Mouse (Mus musculus) layer of hippocampus, adult 2 months (tissue): ENCODE data around the gene C1qtnf2. TPM values are rescaled to one million over a fixed set of nuclear protein-coding genes. Genes with fewer than 3 reads are reported as not detected.

Experiments
- DNase-seq, 2 experiments: peaks; one replicate each; pipeline ENCODE4 v3.0.0; 2022; ENCODE audit warnings: low spot score in 2 of 2
- H3K27ac ChIP-seq: fragments of 200-600 bp; 2 replicates; pipeline ENCODE4 v1.8.1; 2022
- H3K4me3 ChIP-seq: fragments of 200-600 bp; 2 replicates; pipeline ENCODE4 v1.8.1; 2022; ENCODE audit warnings: mild to moderate bottlenecking
- CTCF ChIP-seq: fragments of 200-600 bp; conservative IDR thresholded peaks from 2 replicates; pipeline ENCODE4 v1.8.1; 2022; ENCODE audit warnings: antibody characterized with exemption, mild to moderate bottlenecking, moderate library complexity
- long read RNA-seq, 2 experiments: library from polyadenylated mRNA; stranded (forward); transcript quantifications; one replicate each; pipeline ENCODE4 v2.0.0; 2021; ENCODE audit warnings: borderline mapping rate in 2 of 2
- total RNA-seq, 2 experiments: library from RNA; stranded (reverse); gene quantifications; 2 replicates each; pipeline ENCODE4 v1.2.3; 2021

Gene C1qtnf2
- total RNA-seq: 1 to 10 TPM; 1.3 to 1.4 TPM
- long read RNA-seq, experiment 1, partial matches to known transcripts: 0 of 2 reads
- long read RNA-seq, experiment 1, other reads (novel, unspliced or antisense): 0 of 2 reads
- long read RNA-seq, experiment 2, partial matches to known transcripts: 0 of 2 reads
- long read RNA-seq, experiment 2, other reads (novel, unspliced or antisense): 0 of 2 reads

DNA sequence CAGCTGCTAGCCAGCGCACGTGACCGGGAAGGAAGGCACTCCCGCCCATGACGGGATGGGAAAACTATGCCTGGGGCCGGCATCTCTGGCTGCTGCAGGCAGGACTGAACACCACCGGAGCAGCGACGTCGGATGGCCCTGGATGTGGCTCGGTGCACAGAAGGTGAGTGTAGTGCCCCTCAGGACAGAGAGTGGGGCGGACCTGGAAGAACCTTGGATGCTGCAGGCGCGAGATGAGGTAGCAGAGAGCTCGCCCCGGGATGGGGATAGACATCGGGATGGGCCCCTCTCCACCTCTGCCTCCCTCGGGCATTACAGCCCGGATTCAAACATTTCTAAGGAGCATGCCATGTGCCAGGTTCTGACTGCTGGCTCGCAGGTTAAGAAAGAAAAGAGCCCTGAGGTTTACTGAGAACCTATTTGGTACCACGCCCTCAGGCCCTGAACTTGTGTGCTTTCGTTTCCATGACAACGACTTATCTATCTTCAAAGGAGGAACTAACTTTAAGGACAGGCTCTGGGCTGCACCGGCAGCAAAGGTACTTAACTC, at the start of gene C1qtnf2:
C1qtnf2 (plus strand) TSS at position 52 of the 550 bp plus-strand sequence.
- Histone ChIP-seq H3K4me3 (peak within 1 kb of the TSS; percentile 49), H3K27ac (no peak within 1 kb of the TSS)
- no peak for TF ChIP-seq CTCF
- DNase-seq: no peak

DNA sequence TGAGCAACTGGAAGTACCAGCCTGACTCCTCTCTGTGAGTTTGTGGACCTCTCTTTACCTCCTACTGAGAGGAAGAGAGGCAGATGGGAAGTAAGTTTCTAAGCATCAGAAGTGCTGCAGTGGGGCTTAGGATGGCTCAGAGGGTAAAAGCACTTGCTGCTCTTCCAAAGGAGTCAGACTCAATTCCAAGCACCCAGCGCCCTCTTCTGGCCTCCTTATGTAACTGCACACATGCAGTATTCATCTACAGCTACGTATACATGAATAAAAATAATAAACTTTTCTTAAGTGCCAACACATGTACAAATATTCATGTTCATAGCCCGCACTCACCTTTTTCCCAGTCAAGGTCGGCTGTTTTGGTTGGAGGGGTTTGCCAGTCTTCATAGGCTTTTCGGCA, 49.7 kb upstream of the C1qtnf2 start:
- Histone ChIP-seq H3K27ac (no peak overlapping the region), H3K4me3 (no peak overlapping the region)
- peak; percentile 69 for TF ChIP-seq CTCF
- no peak for DNase-seq

DNA sequence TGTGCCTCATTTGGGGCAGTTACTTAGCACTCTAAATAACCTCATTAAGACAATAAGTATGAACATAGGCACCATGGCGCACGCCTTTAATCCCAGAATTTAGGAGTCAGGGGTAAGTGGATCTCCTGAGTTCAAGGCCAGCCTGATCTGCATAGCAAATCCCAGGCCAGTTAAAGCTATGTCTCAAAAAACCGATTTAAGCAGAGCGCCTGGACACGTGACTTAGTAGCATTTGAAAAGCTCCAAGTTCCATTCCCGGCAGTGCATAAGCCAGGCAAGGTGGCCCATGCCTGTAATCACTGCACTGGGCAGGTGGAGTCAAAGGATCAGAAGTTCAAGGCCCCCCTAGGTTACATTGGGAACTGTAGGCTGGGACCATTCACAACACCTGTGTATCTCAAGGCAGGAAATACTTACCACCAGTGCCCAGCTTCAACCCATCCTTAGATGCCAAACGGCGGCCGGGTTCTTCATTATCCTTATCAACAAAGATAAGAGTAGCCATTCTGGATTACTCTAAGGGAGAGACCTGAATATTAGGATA, 48.8 kb upstream of the C1qtnf2 start:
- no peak for TF ChIP-seq CTCF
- H3K4me3 ChIP-seq: peak overlapping the region; percentile 77
- H3K27ac ChIP-seq: no peak overlapping the region
- DNase-seq: no peak

DNA sequence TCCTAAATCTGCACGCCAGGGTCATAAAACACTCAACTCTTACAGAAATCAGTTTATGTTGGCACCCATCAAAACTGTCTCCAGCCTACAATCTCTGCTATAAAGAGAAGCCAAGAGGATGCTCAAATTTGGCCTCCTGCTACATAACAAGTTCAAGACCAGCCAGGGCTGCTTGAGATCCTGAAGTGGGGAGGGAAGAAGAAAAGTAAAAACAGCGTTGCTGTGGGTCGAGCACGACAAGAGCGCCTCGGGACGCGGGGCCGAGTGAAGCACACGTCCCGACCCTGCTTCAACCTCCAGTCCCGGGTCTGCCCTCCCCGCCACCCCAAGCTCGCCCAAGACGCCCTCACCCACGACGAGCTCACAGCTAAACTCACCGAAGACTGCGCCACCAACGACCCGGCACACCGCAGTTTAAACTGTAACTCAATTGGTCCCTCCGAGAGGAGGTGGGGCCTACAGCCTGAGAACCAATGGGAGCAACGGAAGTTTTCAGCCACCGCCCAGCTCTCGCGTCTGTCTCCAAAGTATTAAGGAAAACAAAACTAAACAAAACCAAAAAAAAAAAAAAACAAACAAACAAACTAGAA, 48.2 kb upstream of the C1qtnf2 start, which contains the start of gene Pttg1:
Pttg1 (minus strand) TSS at position 428 of the 590 bp plus-strand sequence.
- H3K4me3 ChIP-seq: peak within 1 kb of the TSS; percentile 77
- DNase-seq: peak; percentile 62 to 77
- H3K27ac ChIP-seq: peak within 1 kb of the TSS; percentile 86

DNA sequence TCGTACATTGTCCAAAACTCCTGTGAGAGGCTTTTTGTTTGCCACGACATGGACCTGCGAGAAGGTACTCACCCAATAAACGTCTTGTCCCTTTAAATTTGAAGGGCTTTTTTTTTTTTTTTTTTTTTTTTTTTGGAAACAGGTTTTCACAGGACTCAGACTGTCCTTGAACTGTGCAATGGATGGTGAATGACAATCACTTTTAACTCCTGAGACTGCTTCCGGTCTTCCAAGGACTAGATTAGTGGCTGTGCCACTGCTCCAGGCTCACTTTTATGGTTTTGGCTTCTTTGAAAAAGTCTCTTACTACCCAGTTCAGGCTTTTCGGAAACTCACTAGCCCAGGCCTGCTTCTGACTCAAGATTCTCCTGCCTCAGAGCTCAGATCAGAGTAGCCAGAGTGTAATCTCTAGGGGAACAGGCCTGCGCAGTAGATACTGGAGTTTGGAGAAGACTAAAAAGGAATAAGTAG, 47.6 kb upstream of the C1qtnf2 start:
- DNase-seq: no peak
- no peak for TF ChIP-seq CTCF
- Histone ChIP-seq H3K4me3 (peak overlapping the region; percentile 77), H3K27ac (peak overlapping the region; percentile 86)

More for the DNA sequence above, 48.2 kb upstream of the C1qtnf2 start, which contains the start of gene Pttg1:
- TF ChIP-seq CTCF: no peak

DNA sequence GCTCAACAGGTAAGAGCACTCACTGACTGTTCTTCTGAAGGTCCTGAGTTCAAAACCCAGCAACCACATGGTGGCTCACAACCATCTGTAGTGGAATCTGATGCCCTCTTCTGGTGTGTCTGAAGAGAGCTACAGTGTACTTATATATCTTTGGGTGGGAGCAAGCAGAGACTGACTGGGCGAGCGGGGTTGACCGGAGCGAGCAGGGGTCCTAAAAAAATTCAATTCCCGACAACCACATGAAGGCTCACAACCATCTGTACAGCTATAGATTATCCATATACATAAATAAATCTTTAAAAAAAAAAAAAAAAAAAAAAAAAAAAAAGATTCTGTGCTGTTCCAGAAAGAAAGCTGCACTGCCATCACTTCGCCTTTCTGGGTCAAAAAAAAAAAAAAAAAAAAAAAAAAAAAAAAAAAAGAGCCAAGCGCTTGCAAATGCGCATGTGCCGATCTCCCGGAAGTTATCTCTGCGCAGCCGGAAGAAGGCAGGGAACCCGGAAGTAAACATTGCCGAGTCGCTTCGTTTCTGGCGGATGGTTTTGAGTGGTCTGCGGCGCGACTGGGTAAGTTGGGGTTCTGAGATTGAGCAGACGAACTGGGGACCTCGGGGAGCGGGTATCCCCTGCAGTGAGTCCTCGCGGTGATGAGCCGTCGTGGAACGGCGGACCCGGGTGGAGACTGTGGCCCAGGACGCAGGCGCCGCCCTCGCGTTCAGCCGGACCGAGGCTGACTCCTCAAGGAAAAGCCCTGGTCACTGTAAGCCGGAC, 40.6 kb upstream of the C1qtnf2 start, which contains the start of gene Slu7:
Slu7 (plus strand) TSS at position 491 of the 770 bp plus-strand sequence.
- Histone ChIP-seq H3K27ac (peak within 1 kb of the TSS; percentile 84), H3K4me3 (peak within 1 kb of the TSS; percentile 69)
- TF ChIP-seq CTCF: peak; percentile 48
- DNase-seq: peak; percentile 65 to 76

DNA sequence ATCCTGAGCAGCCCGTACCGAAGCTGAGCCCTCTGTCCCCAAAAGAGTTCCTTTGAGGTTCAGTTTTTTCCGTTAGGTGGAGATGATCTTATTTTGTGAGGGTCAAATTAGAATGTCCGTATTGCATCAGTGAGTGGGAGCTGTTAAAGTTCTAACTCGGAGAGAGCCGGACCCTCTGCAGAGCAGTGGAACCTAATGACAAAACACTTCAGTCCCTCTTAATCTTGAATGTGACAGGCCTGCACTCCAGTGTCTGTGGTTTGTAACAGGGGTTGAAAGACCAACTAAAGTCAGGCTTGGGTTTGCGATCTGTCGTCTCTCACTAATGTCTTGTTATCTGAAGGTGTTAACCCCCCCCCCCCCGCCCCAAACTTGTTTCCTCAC, 40.1 kb upstream of the C1qtnf2 start:
- Histone ChIP-seq H3K4me3 (peak overlapping the region; percentile 69), H3K27ac (peak overlapping the region; percentile 84)
- DNase-seq: no peak
- TF ChIP-seq CTCF: no peak

DNA sequence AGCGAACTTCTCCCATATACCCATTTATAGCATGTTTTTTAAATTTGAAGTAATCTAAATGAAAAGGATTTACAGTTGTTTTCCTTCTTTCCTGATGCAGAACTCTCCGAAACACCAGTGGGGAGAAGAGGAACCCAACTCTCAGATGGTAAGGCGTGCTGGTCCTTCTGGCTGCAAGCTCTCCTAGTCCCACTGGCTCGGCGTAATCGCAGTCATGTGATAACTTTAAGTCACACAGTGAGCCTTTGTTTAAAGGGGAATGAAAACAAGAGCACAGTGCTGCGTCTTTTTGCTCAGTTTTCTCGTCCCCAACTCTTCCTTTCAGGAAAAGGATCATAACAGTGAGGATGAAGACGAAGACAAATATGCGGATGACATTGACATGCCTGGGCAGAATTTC, 33.0 kb upstream of the C1qtnf2 start:
- Histone ChIP-seq H3K27ac (peak overlapping the region; percentile 39; the same call in 1 of the 2 replicates), H3K4me3 (no peak overlapping the region)
- no peak for DNase-seq
- TF ChIP-seq CTCF: no peak

DNA sequence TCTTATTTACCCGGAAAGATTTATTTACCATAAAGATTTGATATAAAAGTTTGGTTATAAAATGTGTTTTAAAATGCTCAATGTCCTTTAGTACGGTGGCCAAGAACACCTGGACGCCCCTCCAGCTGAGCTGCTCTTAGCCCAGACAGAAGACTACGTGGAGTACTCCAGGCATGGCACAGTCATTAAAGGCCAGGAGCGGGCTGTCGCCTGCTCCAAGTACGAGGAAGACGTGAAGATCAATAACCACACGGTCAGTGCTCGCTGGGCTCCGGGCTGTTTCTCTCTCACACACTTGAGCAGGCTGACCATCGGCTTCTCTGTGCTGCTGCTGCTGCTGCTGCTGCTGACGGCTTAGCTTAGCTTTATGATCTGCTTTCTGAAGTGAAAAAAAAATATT, 30.9 kb upstream of the C1qtnf2 start:
- Histone ChIP-seq H3K4me3 (no peak overlapping the region), H3K27ac (no peak overlapping the region)
- DNase-seq: no peak
- no peak for TF ChIP-seq CTCF

DNA sequence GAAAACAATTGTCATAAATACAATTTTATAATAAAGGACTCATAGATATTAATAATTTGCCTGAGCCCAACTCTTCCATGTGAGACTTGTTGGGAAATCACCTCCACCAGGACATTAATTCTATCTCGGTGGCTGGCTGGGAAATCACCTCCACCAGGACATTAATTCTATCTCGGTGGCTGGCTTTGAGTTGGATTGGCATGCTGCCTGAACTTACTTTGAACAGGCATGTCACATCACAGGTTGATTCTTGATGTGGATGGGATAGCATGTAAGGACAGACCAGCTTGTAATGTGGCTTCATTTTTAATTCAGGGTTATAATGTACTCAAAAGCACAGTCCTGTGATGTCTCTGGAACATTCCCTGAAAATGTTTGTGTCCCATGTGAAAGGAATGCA, 24.2 kb upstream of the C1qtnf2 start:
- DNase-seq: no peak
- no peak overlapping the region for H3K4me3 ChIP-seq
- TF ChIP-seq CTCF: no peak
- H3K27ac ChIP-seq: no peak overlapping the region

DNA sequence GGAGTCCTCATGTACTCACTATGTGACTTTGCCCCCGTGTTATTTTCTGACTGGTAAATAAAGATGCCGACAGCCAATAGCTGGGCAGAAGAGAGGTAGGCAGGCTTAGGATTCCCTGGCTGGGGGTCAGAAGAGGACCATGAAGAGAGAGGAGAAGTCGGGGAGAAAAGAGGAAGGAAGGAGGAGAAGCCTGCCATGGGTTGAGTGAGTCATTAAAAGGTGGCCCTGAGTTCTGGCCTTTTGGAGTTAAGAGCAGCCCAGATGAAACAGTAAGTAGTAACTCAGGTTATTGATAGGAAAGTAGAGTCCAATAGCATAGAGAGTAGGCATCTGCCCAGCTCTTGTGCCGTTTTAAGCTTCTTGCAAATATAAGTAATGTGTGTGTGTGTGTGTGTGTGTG, 22.8 kb upstream of the C1qtnf2 start:
- no peak for DNase-seq
- no peak for TF ChIP-seq CTCF
- Histone ChIP-seq H3K27ac (no peak overlapping the region), H3K4me3 (no peak overlapping the region)

DNA sequence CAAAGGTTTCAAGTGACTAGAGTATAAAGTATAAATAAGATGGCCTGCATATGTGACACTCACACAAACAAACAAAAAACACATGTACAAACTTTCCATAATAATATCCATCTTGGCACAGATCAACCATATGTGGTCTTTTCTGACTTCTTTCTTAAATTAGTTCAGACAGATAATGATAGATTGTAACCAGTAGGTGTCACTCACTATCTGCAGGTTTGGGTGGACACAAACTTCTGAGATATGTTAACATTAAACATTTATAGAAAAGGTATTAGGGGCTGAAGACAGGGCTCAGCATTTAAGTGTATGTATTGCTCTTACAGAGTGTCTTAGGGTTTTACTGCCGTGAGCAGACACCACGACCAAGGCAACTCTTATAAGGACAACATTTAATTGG, 21.8 kb upstream of the C1qtnf2 start:
- no peak overlapping the region for H3K4me3 ChIP-seq
- DNase-seq: no peak
- peak; percentile 75 for TF ChIP-seq CTCF
- H3K27ac ChIP-seq: no peak overlapping the region

DNA sequence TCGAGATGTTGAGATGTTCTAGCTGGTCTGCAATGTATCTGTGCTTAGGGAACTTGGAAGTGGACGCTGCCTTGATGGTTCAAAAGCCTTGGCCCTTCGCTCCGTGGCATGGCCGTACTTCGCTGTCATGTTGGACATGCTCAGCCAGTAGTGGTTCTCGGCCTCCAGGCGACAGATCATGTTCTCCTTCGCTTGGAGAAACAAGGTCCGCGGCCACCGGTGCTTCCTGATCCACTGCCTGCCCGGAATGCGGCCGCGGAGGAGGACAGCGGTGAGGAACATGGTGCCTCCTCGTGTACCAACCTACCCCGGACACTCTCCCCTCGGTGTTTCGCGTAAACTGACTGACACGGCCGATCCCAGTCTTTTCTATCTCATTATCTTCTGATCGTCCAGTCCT, 10.9 kb upstream of the C1qtnf2 start:
- no peak for TF ChIP-seq CTCF
- no peak for DNase-seq
- no peak overlapping the region for H3K27ac ChIP-seq
- H3K4me3 ChIP-seq: no peak overlapping the region
